8 mouse cellular contexts compared by ENCODE assay signal in the genomic region with DNA sequence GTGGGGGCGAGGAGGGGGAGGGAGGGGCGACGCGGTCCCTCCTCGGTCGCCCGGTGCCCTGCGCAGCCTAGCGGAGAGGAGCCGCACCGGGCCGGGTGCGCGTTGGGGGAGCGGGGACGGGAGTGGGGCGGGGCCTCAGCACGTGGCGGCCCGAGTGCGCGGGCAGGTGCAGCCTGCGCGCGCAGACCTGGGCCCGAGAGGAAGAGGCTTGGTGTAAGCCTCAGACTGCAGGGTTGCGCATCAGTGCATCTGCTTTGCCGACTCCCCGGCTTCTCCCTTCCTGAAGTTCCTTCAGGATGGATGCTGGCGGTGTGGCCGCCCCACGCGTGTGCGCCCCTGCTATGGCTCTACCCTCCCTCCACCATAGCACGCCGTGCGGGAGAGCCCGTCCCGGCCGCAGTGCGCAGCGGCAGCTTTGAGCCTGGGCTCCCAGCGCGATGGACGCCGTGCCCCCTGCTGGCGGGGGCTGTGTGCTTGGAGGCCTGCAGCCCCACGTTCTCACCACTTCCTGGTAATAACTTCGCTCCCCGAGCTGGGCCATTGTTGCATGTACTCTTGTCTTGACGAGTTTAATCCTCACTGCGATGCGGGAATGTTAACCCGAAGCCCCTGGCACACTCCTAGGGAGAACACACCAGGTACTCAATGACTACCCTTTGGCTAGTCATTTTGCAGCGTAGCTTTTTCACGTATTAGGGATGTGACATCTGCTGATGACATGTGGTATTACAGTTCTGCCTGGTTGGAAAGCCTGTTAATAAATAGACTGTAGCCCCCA. TPM values are rescaled to one million over a fixed set of nuclear protein-coding genes. Genes with fewer than 3 reads are reported as not detected.
A peak's percentile ranks its signal among the peaks of the same experiment; 100 is the strongest.
DNase-seq lines count a peak whose midpoint lies in the region; ATAC-seq and TF ChIP-seq lines count a peak whose summit lies in the region.

A gene (minus strand): TSS at position 103 of the 778 bp plus-strand sequence.

- H3K4me2 ChIP-seq in forebrain, embryonic 13.5 days: peak within 1 kb of the TSS; percentile 68
- peak within 1 kb of the TSS; percentile 99 for H3K4me2 ChIP-seq in liver, embryonic 16.5 days (ENCODE audit: low read depth, low read length)
- peak within 1 kb of the TSS; percentile 77 for H3K4me2 ChIP-seq in neural tube, embryonic 12.5 days (replicated peaks)

- peaks cover 50% of the 10 kb centered on the region for H3K4me1 ChIP-seq in G1E (ENCODE audit: insufficient read depth, low read depth, low read length)
- peaks cover 35% of the 10 kb centered on the region for H3K4me1 ChIP-seq in forebrain, embryonic 13.5 days
- peaks cover 42% of the 10 kb centered on the region for H3K4me1 ChIP-seq in liver, embryonic 16.5 days (ENCODE audit: control insufficient read depth, low read depth, low read length)
- peaks cover 26% of the 10 kb centered on the region for H3K4me1 ChIP-seq in neural tube, embryonic 12.5 days
- H3K4me1 ChIP-seq in testis, adult 2 months (ENCODE audit: control insufficient read depth, insufficient read depth, low read length): peaks cover 6% of the 10 kb centered on the region

- whole genome bisulfite sequencing in forebrain, embryonic 13.5 days: under 1% methylated on average over 50 of the region's 56 CpGs
- WGBS in liver, embryonic 16.5 days (ENCODE audit: insufficient replicate concordance): under 1% methylated on average over 56 of the region's 56 CpGs
- WGBS in neural tube, embryonic 12.5 days: under 1% methylated on average over 55 of the region's 56 CpGs

- no peaks in the 10 kb centered on the region for H3K9me3 ChIP-seq in G1E (replicated peaks)
- no peaks in the 10 kb centered on the region for H3K9me3 ChIP-seq in forebrain, embryonic 13.5 days (replicated peaks)
- no peaks in the 10 kb centered on the region for H3K9me3 ChIP-seq in liver, embryonic 16.5 days (replicated peaks; ENCODE audit: control insufficient read depth, low read length)
- H3K9me3 ChIP-seq in neural tube, embryonic 12.5 days: no peaks in the 10 kb centered on the region

- peak within 1 kb of the TSS; percentile 98 for H3K27ac ChIP-seq in forebrain, embryonic 13.5 days
- peak within 1 kb of the TSS; percentile 93 for H3K27ac ChIP-seq in liver, embryonic 16.5 days (ENCODE audit: low read length)
- H3K27ac ChIP-seq in neural tube, embryonic 12.5 days: peak within 1 kb of the TSS; percentile 86
- peak within 1 kb of the TSS; percentile 77 for H3K27ac ChIP-seq in testis, adult 2 months (ENCODE audit: control insufficient read depth, insufficient read depth, low read depth, low read length)

- H3K9ac ChIP-seq in forebrain, embryonic 13.5 days: peak within 1 kb of the TSS; percentile 95
- peak within 1 kb of the TSS; percentile 95 for H3K9ac ChIP-seq in liver, embryonic 16.5 days (ENCODE audit: low read depth, low read length)
- H3K9ac ChIP-seq in neural tube, embryonic 12.5 days: peak within 1 kb of the TSS; percentile 78

- H3K27me3 ChIP-seq in G1E (ENCODE audit: insufficient read depth, low read length): peaks cover 6% of the 10 kb centered on the region; the same call in 1 of the 2 replicates
- no peaks in the 10 kb centered on the region for H3K27me3 ChIP-seq in forebrain, embryonic 13.5 days
- H3K27me3 ChIP-seq in liver, embryonic 16.5 days (ENCODE audit: control insufficient read depth, insufficient read depth, low read depth, low read length): no peaks in the 10 kb centered on the region
- no peaks in the 10 kb centered on the region for H3K27me3 ChIP-seq in neural tube, embryonic 12.5 days (replicated peaks)
- no peaks in the 10 kb centered on the region for H3K27me3 ChIP-seq in testis, adult 2 months (ENCODE audit: control insufficient read depth, insufficient read depth, low read length)

- peak; percentile 93 for DNase-seq in G1E (ENCODE audit: low spot score)
- DNase-seq in heart, postnatal 10 days: peak; percentile 84 to 87
- peak; percentile 87 to 93 for DNase-seq in kidney, postnatal 4 days

- H3K36me3 ChIP-seq in G1E (replicated peaks): peaks cover 28% of the 10 kb centered on the region
- peaks cover 6% of the 10 kb centered on the region; the same call in 1 of the 2 replicates for H3K36me3 ChIP-seq in forebrain, embryonic 13.5 days (ENCODE audit: poor library complexity, severe bottlenecking)
- H3K36me3 ChIP-seq in liver, embryonic 16.5 days (ENCODE audit: control insufficient read depth, insufficient read depth): no peaks in the 10 kb centered on the region
- H3K36me3 ChIP-seq in neural tube, embryonic 12.5 days: no peaks in the 10 kb centered on the region
- H3K36me3 ChIP-seq in testis, adult 2 months (ENCODE audit: control insufficient read depth, insufficient read depth, low read length): no peaks in the 10 kb centered on the region; the same call in none of the 2 replicates

- intact Hi-C loops in heart, postnatal 10 days (cut with DNase I): loop anchor here (1.0 kb wide), 3 partner anchors 71 to 93 kb away; no protein-coding TSS in a partner anchor

- H3K4me3 ChIP-seq in G1E (ENCODE audit: low read depth, low read length): peak within 1 kb of the TSS; percentile 80
- peak within 1 kb of the TSS; percentile 83 for H3K4me3 ChIP-seq in forebrain, embryonic 13.5 days
- peak within 1 kb of the TSS; percentile 87 for H3K4me3 ChIP-seq in liver, embryonic 16.5 days (ENCODE audit: low read depth, low read length)
- peak within 1 kb of the TSS; percentile 62 for H3K4me3 ChIP-seq in neural tube, embryonic 12.5 days
- H3K4me3 ChIP-seq in testis, adult 2 months (ENCODE audit: control insufficient read depth, low read depth, low read length): peak within 1 kb of the TSS; percentile 95

- peak; percentile 21; the same call in 1 of the 2 replicates for TF ChIP-seq POLR2A in testis, adult 2 months (IDR thresholded peaks at IDR 0.05; ENCODE audit: control insufficient read depth, low read depth, low read length)

- peak; percentile 73 for TF ChIP-seq CTCF in G1E (IDR thresholded peaks at IDR 0.05; ENCODE audit: low read depth, low read length)
- peak; percentile 56; the same call in 1 of the 2 replicates for TF ChIP-seq CTCF in testis, adult 2 months (IDR thresholded peaks at IDR 0.05; ENCODE audit: control insufficient read depth, insufficient read depth, insufficient replicate concordance, low read depth, low read length)

- ATAC-seq in G1E (ENCODE audit: extremely low read depth, insufficient number of reproducible peaks, low FRiP score, poor library complexity, severe bottlenecking): peak; percentile 61
- ATAC-seq in cerebellum, adult (ENCODE audit: insufficient number of reproducible peaks, low FRiP score, low TSS enrichment): peak; percentile 61
- ATAC-seq in forebrain, embryonic 13.5 days: peak; percentile 92
- peak; percentile 85 for ATAC-seq in liver, embryonic 16.5 days (ENCODE audit: low read depth)
- ATAC-seq in neural tube, embryonic 12.5 days (ENCODE audit: low FRiP score, low read depth): peak; percentile 85

RNA-seq across cellular contexts. Expression of the gene that starts here (rescaled TPM):
- total RNA-seq in G1E (2014; fragmentation: Nextera tagmentation) (8.1 and 22.7 TPM in 2 replicates), G1E (2017) (9.1 and 9.2 TPM in 2 replicates)
- 31.0 and 32.8 TPM in 2 replicates for polyA plus RNA-seq in G1E (2012)
- polyA plus RNA-seq in forebrain, embryonic 13.5 days (2015; fragmentation: Nextera tagmentation; extraction: Ambion mirVana): 20.7 and 21.4 TPM in 2 replicates
- 10 to 100 TPM; 11.9 to 13.2 TPM for total RNA-seq in heart, postnatal 10 days (2021)
- 5.9 and 6.1 TPM in 2 replicates for polyA plus RNA-seq in liver, embryonic 16.5 days (2015; fragmentation: Nextera tagmentation; extraction: Ambion mirVana)
- polyA plus RNA-seq in neural tube, embryonic 12.5 days (2016; fragmentation: Nextera tagmentation; extraction: Ambion mirVana): 14.7 and 16.0 TPM in 2 replicates
- polyA plus RNA-seq in testis, adult 2 months (2012; rRNA removed): 38.1 and 41.6 TPM in 2 replicates

Comparison
In these comparisons a context has a peak if more than half of its experiments do, and no peak if none do; other contexts are left out.
1. Peak in every context shown above with its lines: DNase-seq, ATAC-seq, H3K4me3 ChIP-seq and H3K27ac ChIP-seq.